Mouse (Mus musculus) monocyte, adult 5-6 weeks (primary cell): Measurements from ENCODE around the gene Aqp3. TPM values are rescaled to one million over a fixed set of nuclear protein-coding genes. Genes with fewer than 3 reads are reported as not detected.
A peak's percentile ranks its signal among the peaks of the same experiment; 100 is the strongest.

Experiments
- ATAC-seq: fragments of 153-309, 156-312 bp; replicated peaks from 2 replicates; pipeline ENCODE4 v1.8.0; 2017; ENCODE audit warnings: mild to moderate bottlenecking; ENCODE audit not compliant: low TSS enrichment, insufficient number of reproducible peaks, severe bottlenecking, poor library complexity, low FRiP score
- total RNA-seq: library from RNA; stranded (forward); fragments of 200-1000, 200-491, 200-594 nt; gene quantifications from 3 replicates; pipeline ENCODE4 v1.2.3, GENCODE M21; 2017

The Aqp3 gene
- 0.38 to 1.4 TPM in 2 of 3 replicates, not detected in the other for total RNA-seq

DNA sequence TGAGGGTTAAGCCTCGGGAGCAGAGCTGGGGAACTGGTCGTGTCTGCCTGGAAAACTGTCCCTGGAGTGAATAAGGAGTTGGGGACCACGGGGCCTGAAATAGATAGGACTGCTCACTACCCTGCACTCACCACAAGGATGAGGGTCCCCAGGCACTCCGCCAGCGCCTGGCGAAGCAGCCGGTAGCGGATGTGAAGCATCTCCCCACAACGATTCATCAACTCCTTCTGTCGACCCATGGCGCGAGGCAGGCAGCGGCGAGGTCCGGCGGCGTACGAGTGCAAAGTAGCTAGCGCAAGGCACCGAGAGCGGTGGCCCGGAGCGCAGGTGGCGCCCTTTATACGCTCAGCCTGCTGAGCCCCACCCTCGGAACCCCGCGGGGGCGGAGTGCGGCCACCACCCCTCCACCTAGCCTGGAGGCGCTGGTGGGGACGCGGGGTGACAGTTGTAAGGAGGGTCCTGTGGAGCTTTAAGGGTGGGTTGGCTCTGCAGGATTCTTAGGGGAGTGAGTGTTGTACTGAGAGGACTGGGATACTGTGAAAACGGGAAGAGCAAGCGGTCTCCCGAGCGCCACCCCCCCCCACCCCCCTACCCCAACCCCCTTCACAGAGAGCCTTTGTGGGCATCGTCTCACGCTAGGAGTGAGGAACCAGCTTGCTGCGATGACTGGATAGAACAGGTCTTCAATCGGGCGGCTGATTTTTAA is at the start of gene Aqp3:
Aqp3 (minus strand) TSS at position 313 of the 706 bp plus-strand sequence.
- ATAC-seq = no peak

DNA sequence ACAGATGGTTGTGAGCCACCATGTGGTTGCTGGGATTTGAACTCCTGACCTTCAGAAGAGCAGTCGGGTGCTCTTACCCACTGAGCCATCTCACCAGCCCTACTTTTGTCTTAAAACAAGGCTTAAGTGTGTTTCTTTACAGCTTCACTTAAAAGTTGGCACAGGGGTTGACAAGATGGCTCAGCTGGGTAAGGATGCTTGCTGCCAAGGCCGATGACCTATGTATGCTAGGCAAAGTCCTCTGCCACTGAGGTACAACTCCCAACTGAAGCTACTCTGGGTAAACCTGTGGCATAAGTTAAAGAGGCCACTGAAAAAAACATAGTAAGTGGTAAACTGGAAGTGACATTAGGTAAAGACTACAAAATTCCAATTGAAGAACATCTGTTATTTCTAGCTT is 44.6 kb upstream of the Aqp3 start:
- ATAC-seq = no peak

DNA sequence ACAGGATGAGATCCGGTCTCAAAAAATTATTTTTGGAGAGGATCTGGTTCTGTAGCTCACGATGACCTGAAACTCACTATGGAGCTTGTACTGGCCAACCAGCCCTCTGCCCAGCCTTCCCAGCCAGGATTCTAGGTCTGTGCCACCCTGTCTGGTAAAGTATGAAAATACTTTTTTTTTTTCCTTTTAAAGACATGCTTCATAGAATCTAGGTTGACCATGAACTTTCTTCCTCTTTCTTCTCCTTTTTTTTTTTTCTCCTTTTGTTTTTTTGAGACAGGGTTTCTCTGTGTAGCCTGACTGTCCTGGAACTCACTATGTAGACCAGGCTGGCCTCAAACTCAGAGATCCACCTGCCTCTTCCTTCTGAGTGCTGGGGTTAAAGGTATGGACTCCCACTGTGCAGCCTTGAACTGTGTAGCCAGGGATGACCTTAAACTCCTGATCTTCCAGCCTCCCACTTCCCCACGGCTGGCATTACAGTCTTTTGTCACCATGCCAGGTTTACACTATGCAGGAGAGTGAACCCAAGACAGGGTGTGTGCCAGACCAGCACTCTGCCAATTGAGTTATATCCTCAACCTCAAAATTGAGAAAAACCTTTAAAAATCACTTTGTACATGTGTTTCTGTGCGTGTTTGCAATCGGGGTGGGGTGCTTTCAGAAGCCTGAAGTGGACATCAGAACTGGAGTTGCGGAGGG is 42.3 kb upstream of the Aqp3 start:
- ATAC-seq = no peak

DNA sequence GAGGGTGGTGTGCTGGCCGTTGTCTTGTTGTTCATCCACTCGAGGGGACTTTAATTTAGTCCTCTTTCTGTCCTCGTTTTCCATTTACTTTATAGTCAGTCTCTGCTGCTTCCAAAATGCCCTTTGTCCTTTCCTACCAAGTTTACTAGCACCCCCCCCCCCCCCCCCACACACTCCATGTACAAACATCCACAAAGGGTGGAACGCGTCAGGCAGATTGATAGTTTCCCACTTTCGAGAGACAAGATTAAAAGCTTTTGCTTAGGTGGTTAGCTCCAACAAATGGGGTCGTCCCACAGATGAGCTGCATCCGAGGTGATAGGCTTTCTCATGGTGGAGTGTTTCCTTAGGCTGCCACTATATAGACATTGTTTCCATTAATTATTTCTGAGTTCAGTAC is 38.8 kb upstream of the Aqp3 start:
- ATAC-seq = no peak

DNA sequence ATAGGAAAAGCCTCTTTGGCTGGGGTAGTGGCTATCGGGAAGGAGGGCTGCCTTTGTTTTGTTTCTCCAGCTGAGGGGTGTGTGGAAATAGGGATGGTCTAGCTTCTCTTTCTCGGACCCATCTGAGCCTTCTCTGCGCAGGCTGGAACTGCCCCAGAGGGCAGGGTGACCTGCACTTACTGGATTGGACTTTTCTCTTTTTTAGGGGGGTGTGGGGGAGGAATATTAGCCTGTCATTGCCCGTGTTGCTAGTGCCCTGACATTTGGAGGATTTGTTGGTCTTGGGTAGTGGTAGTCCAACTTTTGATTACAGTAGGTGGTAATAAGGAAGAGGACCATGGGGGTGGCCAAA is 38.4 kb upstream of the Aqp3 start:
- ATAC-seq = no peak

DNA sequence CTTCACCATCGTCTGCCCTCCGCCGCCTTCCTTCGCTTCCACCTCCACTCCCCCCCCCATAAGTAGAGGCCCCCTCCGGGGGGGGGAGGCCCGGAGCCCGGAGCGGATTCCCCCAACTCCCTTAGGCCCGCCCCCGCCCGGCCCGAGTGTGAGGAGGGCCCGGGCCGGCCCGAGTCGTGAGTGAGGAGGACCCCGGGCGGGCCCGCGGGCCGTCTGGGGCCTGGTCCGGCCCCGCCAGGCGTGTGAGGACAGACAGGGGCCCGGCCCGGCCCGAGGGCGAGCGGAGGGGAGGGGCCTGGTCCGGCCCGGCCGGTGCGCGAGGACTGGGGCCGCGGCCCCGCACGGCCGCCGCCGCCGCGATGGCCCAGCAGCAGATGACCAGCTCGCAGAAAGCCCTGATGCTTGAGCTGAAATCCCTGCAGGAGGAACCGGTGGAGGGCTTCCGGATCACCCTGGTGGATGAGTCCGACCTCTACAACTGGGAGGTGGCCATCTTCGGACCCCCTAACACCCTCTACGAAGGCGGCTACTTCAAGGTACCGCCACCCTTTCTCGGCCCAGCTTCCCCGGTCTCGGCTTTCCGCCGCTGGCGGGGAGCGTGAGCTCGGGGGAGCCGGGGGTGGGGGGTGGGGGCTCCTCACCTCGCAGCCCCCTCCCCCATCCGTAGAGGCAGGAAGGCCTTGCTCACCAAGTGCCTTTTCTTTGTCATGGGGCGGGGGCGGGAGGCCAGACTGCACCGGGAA is 37.9 kb upstream of the Aqp3 start, which contains the start of gene Ube2r2:
Ube2r2 (plus strand) TSS at position 33 of the 743 bp plus-strand sequence.
- peak; percentile 32 for ATAC-seq

DNA sequence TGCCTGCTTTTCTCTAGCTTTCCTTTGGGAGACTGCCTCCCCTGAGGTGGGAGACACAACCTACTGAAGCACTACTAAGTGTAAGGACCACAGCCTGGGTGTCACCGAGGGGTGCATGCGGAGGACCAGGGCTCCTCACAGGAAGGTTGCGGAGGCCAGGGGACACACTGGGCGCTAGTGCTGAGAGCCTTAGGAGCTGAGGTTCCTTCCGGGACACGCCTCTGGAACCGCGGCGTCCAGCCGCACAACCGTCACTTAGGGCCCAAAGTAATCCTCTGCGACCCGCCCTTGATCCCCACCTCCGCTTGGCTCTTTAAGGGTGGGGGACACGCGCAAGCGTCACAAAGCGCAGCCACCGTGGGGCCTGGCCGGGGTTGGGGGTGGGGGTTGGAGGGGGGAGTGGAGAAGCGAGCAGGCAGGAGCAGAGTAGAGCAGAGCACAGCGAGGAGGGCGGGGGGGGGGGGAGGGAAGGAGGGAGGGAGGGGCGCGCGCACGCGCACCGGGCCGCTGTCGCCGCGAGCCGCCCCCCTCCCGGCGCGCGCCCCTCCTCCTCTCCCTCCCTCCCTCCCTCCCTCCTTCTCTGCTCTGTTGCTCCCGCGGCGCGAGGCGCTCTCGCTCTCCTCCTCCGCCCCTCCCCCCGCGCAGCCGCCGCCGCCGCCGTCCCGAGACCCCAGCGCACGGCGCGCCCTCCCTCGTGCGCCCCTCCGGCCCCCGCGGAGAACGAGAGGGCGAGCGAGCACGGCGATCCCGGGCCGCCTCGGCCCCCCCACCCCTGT is 37.1 kb upstream of the Aqp3 start:
- peak; percentile 75 for ATAC-seq

DNA sequence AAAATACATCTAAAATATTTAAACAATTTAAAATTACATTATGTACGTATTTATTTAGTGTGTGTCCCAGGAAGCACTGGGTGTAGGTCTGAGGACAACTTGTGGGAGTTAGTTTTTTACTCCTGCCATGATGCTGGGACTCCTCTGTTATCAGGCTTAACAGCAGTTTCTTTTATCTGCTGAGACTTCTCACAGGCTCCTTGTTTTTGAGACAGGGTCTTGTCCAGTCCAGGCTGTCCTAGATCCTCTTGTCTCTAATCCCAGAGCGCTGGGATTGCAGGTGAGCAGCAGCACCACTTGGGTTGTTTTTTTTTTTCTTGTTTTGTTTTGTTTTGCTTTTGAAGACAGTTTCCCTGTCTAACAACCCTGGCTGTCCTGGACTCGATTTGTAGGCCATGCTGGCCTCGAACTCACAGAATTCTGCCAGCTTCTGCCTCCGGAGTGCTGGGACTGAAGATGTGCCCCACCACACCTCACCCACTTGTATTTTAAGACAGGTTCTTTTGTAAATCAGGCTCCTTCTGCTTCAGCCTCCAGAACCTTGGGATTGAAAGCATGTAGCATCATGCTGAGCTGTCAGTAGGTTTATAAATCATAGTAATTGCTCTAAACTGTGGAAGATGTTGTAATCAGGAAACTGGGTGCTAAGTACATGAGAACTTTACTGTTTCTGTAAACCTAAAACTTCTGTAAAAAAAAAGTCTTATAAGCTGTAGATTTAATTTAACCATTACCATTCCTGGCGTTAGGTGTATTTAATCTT is 35.7 kb upstream of the Aqp3 start:
- ATAC-seq = no peak

DNA sequence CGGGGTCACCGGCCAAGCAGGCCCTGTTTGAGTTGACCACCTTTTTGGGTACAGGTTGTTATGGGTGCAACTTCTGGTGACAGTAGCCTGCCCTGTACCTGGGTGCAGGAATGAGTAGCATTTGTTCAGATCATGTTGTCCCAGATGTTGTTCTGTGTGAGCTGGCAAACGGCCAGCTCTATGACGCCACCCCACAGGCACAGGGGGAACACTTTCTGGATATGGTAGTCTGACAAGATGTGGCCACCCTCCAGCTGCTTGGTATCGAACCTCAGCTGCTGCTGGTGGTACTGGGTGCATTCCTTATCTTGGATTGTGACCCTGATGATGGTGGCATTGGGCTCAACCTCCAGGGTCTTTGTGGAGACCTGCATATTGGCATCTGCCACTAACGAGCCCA is 34.5 kb upstream of the Aqp3 start:
- ATAC-seq = no peak

DNA sequence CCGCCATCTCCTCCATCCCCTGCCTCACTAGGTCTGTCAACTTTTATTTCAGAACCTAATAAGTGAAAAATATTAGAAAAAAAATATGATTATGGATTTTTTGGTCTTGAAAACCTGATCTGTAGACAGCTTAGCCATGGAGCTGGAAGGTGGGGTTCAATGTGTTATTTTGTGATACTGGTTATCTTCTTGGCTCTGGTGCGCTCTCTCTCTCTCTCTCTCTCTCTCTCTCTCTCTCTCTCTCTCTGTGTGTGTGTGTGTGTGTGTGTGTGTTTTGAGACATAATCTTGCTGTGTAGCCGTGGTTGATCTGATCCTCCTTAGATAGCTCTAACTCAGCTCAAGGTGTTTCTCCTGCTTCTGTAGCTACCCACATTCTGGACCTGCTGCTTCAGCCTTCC is 31.9 kb upstream of the Aqp3 start:
- no peak for ATAC-seq

DNA sequence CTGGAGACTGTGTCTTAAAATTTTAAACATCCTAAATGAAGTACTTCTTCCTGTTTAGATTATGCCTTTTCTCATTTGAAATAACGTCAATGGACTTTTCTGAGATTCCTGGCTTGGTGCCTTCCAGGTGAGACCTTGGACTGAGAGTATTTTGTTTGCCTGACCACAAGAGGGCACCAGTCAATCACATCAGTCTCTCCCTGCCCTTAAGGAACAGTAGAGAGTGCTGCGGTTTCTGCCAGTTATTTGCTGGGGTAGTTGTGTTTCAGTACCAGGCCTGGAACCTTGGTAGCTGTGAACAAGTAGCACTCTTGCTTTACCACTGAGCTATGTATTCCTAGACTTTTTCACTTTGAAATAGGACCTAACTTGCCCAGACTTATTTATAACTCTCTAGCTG is 31.4 kb upstream of the Aqp3 start:
- ATAC-seq = peak; percentile 91

DNA sequence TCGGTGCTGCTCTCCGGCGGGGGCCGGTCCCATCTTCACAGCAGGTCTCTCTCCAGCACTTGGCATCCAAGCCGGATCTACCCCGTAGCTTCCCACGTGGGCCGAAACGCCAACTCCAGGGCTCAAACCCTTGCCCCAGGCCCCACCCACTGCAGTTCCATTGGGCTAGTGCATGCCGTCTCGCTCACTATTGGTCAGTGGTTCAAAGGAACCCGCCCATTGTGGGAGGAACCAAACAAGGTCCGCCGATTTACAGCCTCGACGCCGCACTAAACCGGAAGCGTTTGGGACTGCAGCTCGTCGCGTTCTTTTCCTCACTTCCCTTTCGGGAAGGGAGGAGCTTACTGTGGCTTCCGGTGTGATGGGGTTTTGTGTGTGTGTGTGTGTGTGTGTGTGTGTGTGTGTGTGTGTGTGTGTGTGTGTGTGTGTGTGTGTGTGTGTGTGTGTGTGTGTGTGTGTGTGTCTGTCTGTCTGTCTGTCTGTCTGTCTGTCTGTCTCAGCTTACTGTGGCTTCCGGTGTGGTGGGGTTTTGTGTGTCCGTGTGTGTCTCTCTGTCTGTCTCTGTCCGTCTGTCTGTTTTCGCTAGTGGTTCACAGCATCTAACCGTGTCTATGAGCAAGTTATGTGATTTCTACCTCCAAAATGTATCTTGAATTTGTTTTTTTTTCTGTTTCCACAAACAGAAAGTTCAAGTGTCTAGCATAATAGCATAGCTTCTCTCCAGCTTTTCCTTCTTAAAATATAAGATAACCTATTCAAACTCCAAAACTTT is 26.4 kb upstream of the Aqp3 start, which contains the start of gene Nol6:
Nol6 (minus strand) TSS at position 276 of the 772 bp plus-strand sequence.
- peak; percentile 98 for ATAC-seq

DNA sequence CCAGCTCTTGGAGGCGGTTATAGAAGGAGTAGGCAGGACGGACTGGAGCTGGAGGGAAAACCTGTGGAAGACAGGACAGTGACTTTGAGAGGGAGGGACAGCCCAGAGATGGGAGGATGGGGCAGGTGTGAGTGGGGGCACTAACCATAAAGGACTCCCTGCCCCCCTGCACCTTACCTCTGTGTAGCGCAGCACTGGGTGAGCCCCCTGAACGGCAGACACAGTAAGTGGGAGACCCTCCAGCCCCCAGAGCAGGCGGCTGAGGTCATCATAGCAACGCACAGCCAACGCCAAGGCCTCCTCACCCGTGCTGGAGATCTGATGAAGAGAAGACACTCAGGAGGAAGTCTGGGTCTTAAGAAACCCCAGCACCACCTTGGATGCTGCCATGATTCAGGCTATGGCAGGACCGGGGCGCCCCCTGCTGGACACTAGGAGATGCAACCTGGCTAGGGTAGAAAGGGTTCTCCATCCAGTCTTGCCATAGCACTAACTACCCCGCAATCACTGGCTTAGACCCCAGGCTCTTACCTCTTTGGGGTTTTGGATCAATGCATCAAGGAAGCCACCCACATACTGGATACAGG is 20.8 kb upstream of the Aqp3 start:
- ATAC-seq = peak; percentile 44

DNA sequence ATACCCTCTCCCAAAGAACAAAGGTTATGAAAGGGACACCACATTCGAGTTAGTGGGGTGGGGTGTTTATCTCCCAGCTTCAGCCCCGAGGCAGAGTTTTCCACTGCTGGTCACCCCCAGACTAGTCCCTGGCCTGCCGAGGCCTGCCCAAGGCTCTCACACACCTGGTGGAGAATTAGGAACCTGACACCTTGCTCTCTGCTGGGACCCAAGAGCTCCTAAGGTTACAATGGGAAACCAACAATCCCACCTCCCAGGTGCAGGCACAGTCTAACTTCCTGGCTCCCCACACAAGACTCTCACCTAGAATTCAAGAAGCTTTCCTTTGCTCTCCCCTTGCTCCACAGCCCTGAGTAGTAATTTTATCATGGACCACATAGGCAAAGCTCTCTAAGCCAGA is 18.8 kb upstream of the Aqp3 start:
- no peak for ATAC-seq

DNA sequence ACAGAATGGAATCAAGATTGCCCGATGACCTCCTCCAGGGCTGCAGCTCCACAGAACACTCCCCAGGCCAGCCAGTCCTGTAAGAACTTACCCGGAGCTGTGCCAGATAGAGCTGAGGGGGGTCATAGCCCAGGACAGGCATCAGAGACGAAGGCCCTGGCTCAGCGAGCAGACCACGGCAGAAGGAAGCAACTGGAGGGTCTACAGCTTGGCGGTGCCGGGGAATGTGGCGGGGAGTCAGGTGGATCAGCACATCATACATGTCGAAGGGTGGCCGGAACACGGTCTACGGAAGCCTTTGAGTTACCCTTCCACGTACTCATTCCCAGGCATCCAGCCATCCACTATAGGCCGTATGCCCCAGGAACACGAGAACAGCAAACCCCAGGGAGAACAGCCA is 17.8 kb upstream of the Aqp3 start:
- no peak for ATAC-seq

DNA sequence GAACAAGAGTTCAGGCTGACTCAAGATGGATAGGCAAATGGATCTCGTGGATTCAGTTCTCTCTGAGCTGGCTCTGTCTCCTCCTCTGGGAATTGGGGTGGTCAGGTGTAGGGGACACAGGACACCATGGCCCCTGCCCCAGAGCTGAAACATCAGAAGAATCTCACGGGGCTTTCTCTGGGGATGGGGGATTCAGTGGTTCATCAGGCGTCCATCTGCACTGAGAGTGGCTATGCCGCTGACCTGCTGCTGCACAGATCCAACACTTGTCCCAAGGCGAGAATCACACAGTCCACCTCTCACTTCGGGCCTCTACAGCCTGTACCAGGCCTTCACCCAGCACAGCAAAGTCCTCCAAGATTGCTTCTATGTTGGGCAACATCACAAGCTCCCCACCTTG is 17.1 kb upstream of the Aqp3 start:
- no peak for ATAC-seq

DNA sequence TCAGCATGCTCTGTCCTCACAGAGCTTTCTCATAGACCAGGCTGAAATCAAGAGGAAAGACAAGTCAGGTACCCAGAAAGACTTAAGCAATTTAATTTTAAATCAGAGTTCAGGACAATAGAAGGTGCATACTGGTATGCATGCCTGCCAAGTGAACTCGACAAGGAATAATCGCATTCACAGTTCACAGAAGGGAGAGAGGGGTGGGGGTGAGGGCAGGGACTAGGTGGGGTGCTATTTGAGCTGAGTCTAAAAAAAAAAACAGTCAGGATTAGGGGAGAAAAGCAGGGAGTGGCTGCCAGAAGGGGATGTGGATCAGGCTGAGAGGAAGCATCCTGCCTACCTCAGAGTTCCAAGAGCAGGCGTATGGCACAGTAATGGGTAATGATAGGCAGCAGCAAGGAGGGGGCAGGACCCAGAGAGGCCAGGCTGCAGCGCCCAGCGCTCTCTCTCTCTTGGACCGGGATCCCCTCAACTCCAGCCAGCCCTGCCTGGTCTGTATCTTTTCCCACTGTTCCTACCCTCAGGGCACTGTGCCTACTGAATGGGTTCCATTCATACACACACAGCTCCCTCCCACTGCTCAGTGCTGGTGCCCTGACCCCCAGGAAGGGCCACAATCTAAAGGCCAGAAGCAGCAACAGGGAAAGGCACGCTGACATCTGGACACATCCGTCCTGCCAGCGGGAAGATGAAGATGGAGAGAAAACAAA is 16.5 kb upstream of the Aqp3 start:
- no peak for ATAC-seq
